Mouse (Mus musculus): ENCODE results near the gene Micall2.

GRCm38 (mm10) chr5:139736504-139736940 lies 386 bp upstream of the Micall2 start:
- no peak for TF ChIP-seq POLR2A (IDR thresholded peaks at IDR 0.05; ENCODE audit: insufficient read depth, low read length)
- TF ChIP-seq CTCF (IDR thresholded peaks at IDR 0.05; ENCODE audit: low read depth, low read length), result no peak
- no peak for TF ChIP-seq EP300 (IDR thresholded peaks at IDR 0.05; ENCODE audit: insufficient read depth, low read depth, low read length)
